Mouse (Mus musculus) lung, postnatal 0 days (tissue): Measurements from ENCODE around the gene Mrfap1. TPM values are rescaled to one million over a fixed set of nuclear protein-coding genes. Genes with fewer than 3 reads are reported as not detected.

ENCODE experiments used
- ATAC-seq: fragments of 200-750 bp; cut with Nextera tagmentation; 2 replicates; pipeline ENCODE4 v1.8.0; 2017; ENCODE audit warnings: moderate library complexity
- DNase-seq: peaks from one replicate; pipeline ENCODE4 v3.0.0-alpha.2; 2016; ENCODE audit warnings: low spot score
- H3K27ac ChIP-seq: fragments of 300-500 bp; sonication (generic); 2 replicates; pipeline ENCODE4 v1.5.1; 2014; ENCODE audit warnings: antibody characterized with exemption, mild to moderate bottlenecking, low read length, mixed read lengths
- H3K27me3 ChIP-seq: fragments of 300-500 bp; sonication (generic); replicated peaks from 2 replicates; pipeline ENCODE4 v1.6.1; 2014; ENCODE audit warnings: low read length, mixed read lengths; ENCODE audit not compliant: insufficient read depth
- H3K36me3 ChIP-seq: fragments of 300-500 bp; sonication (generic); 2 replicates; pipeline ENCODE4 v1.6.1; 2014; ENCODE audit warnings: low read length, mixed read lengths; ENCODE audit not compliant: insufficient read depth
- H3K4me1 ChIP-seq: fragments of 300-500 bp; sonication (generic); 2 replicates; pipeline ENCODE4 v1.6.1; 2014; ENCODE audit warnings: antibody characterized with exemption, low read depth, low read length, mixed read lengths; ENCODE audit not compliant: insufficient read depth
- H3K4me2 ChIP-seq: fragments of 300-500 bp; sonication (generic); replicated peaks from 2 replicates; pipeline ENCODE4 v1.6.1; 2014; ENCODE audit warnings: low read depth, mild to moderate bottlenecking, low read length, moderate library complexity, mixed read lengths
- H3K4me3 ChIP-seq: fragments of 300-500 bp; sonication (generic); 2 replicates; pipeline ENCODE4 v1.5.1; 2014; ENCODE audit warnings: low read depth, low read length
- H3K9ac ChIP-seq: fragments of 300-500 bp; sonication (generic); replicated peaks from 2 replicates; pipeline ENCODE4 v1.6.1; 2014; ENCODE audit warnings: low read depth, mild to moderate bottlenecking
- H3K9me3 ChIP-seq: fragments of 300-500 bp; sonication (generic); 2 replicates; pipeline ENCODE4 v1.6.1; 2016; ENCODE audit warnings: low read length, mixed read lengths
- CTCF ChIP-seq: IDR thresholded peaks from 2 replicates; pipeline ENCODE4 v1.5.1; 2016; ENCODE audit warnings: antibody characterized with exemption, mild to moderate bottlenecking
- EP300 ChIP-seq: IDR thresholded peaks from 2 replicates; pipeline ENCODE4 v1.6.1; 2016; ENCODE audit warnings: antibody characterized with exemption, mild to moderate bottlenecking, control low read depth
- WGBS: fragments of 180-500 bp; shearing (Covaris S2); extraction: QIAGEN DNeasy Blood & Tissue Kit; methylation state at CpG from one replicate; pipeline ENCODE4 v1.1.7; 2014; 5-methylcytosine and 5-hydroxymethylcytosine counted together
- polyA plus RNA-seq: library from polyadenylated mRNA; unstranded; fragments of >200 nt; fragmentation: Nextera tagmentation; extraction: Ambion mirVana; gene quantifications from 2 replicates; pipeline ENCODE4 v1.2.1, GENCODE M21; 2015

The Mrfap1 gene
- polyA plus RNA-seq, 1 experiment from 2014 or later = 281 TPM

DNA sequence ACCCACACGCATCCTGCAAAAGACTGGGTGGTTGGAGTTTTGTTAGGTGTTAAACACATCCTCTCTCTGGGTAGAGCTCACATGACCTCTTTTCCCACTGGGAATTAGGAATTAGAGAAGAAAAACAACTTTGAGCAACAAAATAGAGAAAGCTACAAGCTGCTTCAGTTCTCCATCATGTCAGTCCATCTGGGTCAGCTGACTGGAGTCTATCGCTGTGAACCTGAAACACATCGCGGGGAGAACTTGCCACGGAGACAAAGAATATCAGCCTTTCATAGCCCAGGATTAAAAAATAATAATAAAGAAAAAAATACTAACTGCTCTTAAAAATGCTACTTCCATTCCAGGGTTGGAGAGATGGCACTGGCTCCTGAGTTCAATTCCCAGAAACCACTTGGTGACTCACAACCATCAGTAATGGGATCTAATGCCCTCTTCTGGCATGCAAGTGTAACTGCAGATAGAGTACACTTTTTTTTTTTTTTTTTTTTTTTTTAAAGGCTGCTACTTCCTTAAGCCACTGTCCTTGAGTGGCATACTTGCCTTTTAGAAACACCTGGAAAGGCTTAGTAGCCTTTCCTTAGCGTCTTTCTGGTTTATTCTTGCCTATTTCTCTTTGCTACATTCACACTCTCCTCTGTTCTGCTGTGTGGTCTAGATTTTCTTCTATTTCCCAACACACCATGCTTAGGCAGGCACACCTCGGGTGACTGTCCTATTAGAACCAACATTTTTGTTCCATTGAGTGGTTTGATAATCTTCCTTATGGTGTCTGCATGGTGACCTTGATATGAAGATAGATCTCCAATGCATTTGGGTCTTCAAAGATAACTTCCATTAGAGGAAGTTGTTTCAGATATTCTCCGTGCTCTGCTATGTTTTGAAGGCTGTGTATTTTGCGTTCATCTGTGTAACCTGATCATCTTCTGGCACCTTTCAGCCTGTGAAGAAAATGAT, 46.2 kb downstream of the Mrfap1 start:
- DNase-seq = peak; percentile 43
- WGBS = 66% methylated on average over 9 of the region's 9 CpGs

GRCm38 (mm10) chr5:36748536-36749061, 48.0 kb downstream of the Mrfap1 start, which contains the start of gene Bloc1s4:
Gene Bloc1s4 (minus strand): TSS chr5:36748650.
- no peaks in the 10 kb centered on the region for H3K9me3 ChIP-seq
- peak within 1 kb of the TSS; percentile 99 for H3K4me2 ChIP-seq
- peaks cover 8% of the 10 kb centered on the region; the same call in 1 of the 2 replicates for H3K4me1 ChIP-seq
- H3K36me3 ChIP-seq = no peaks in the 10 kb centered on the region
- peak within 1 kb of the TSS; percentile 91 for H3K4me3 ChIP-seq
- peak within 1 kb of the TSS; percentile 79 for H3K9ac ChIP-seq
- H3K27ac ChIP-seq = peak within 1 kb of the TSS; percentile 54; the same call in 1 of the 2 replicates
- TF ChIP-seq CTCF (no peak), EP300 (no peak)
- DNase-seq (peak; percentile 91), ATAC-seq (peak; percentile 96)
- 4% methylated on average over 31 of the region's 31 CpGs for WGBS
- no peaks in the 10 kb centered on the region for H3K27me3 ChIP-seq

More for the DNA sequence above, 46.2 kb downstream of the Mrfap1 start:
- no peak overlapping the region for H3K27ac ChIP-seq
- H3K27me3 ChIP-seq = no peaks in the 10 kb centered on the region
- H3K4me3 ChIP-seq = no peak overlapping the region
- TF ChIP-seq CTCF (peak; percentile 58), EP300 (no peak)
- H3K9me3 ChIP-seq = no peaks in the 10 kb centered on the region
- H3K9ac ChIP-seq = no peak overlapping the region
- H3K4me1 ChIP-seq = peaks cover 8% of the 10 kb centered on the region; the same call in 1 of the 2 replicates
- ATAC-seq = no peak
- H3K4me2 ChIP-seq = no peak overlapping the region
- H3K36me3 ChIP-seq = no peaks in the 10 kb centered on the region

- DNase-seq (no peak), ATAC-seq (peak; percentile 74)
- peaks cover 8% of the 10 kb centered on the region; the same call in 1 of the 2 replicates for H3K4me1 ChIP-seq
- no peaks in the 10 kb centered on the region for H3K27me3 ChIP-seq
- no peaks in the 10 kb centered on the region for H3K36me3 ChIP-seq
- no peaks in the 10 kb centered on the region for H3K9me3 ChIP-seq
- H3K4me3 ChIP-seq = peak overlapping the region; percentile 91
- peak overlapping the region; percentile 54; the same call in 1 of the 2 replicates for H3K27ac ChIP-seq
- TF ChIP-seq CTCF (no peak), EP300 (no peak)
- H3K4me2 ChIP-seq = peak overlapping the region; percentile 99
- H3K9ac ChIP-seq = peak overlapping the region; percentile 79
- 3% methylated on average over 70 of the region's 76 CpGs for WGBS
Measured at GRCm38 (mm10) chr5:36747794-36748535, 48.6 kb downstream of the Mrfap1 start.

GRCm38 (mm10) chr5:36747071-36747470, 49.5 kb downstream of the Mrfap1 start:
- DNase-seq (no peak), ATAC-seq (no peak)
- 64% methylated on average over 7 of the region's 7 CpGs for WGBS
- H3K4me3 ChIP-seq = no peak overlapping the region
- 0 out of 2 replicates have a peak overlapping the region, but pooled peaks have one; percentile 17 for H3K4me2 ChIP-seq
- no peaks in the 10 kb centered on the region for H3K27me3 ChIP-seq
- H3K36me3 ChIP-seq = no peaks in the 10 kb centered on the region
- H3K9me3 ChIP-seq = no peaks in the 10 kb centered on the region
- peaks cover 8% of the 10 kb centered on the region; the same call in 1 of the 2 replicates for H3K4me1 ChIP-seq
- no peak for TF ChIP-seq CTCF
- TF ChIP-seq EP300 = no peak
- H3K27ac ChIP-seq = no peak overlapping the region
- H3K9ac ChIP-seq = no peak overlapping the region

Other genes with a start within 250 kb of the Mrfap1 start
- gene Tbc1d14, start 203.5 kb downstream of the Mrfap1 start, polyA plus RNA-seq = 13.8 and 15.0 TPM in 2 replicates
- gene D5Ertd579e, start 100.7 kb downstream of the Mrfap1 start, polyA plus RNA-seq = 13.1 and 14.6 TPM in 2 replicates
- gene Bloc1s4, start 48.1 kb downstream of the Mrfap1 start, polyA plus RNA-seq = 26.8 and 28.3 TPM in 2 replicates
- 14.8 and 15.7 TPM in 2 replicates for gene Man2b2, start 33.9 kb upstream of the Mrfap1 start, polyA plus RNA-seq
- gene Ppp2r2c, start 71.7 kb upstream of the Mrfap1 start, polyA plus RNA-seq = 0.04 TPM in 1 of 2 replicates, not detected in the other
- 6.5 and 7.2 TPM in 2 replicates for gene Wfs1, start 192.4 kb upstream of the Mrfap1 start, polyA plus RNA-seq